Comparison of ENCODE assay signal across 16 mouse cellular contexts in genomic region chr6:60856599-60856998, GRCm38 (mm10).
"Had no signal": no experiment of that assay in that cellular context is flagged by ENCODE, and none has a peak within 500 bp of the region (broad histone marks: within the 10 kb centered on the region; RNA-seq: fewer than 3 reads in every experiment).

No protein-coding gene starts in this region.

- ATAC-seq: forebrain, embryonic 16.5 days; hindbrain, embryonic 16.5 days; intestine, embryonic 16.5 days; liver, embryonic 12.5 days had no signal

- DNase-seq: gastrocnemius, adult 2 months; gastrocnemius, postnatal 10 days; gastrocnemius, postnatal 25 days; heart, adult 18-20 months; heart, postnatal 10 days; heart, postnatal 4 days; kidney, adult 11 months; kidney, adult 2 months; kidney, adult 9 months; kidney, postnatal 14 days; kidney, postnatal 36 days; left cerebral cortex, postnatal 4 days had no signal
